Mouse (Mus musculus) stomach, postnatal 0 days (tissue): ENCODE measurements around the gene Ankfy1. TPM values are rescaled to one million over a fixed set of nuclear protein-coding genes. Genes with fewer than 3 reads are reported as not detected.

ENCODE experiments used
- ATAC-seq: fragments of 200-750 bp; cut with Nextera tagmentation; 2 replicates; pipeline ENCODE4 v1.8.0; 2017; ENCODE audit not compliant: low FRiP score, low TSS enrichment
- DNase-seq: peaks from one replicate; pipeline ENCODE4 v3.0.0-alpha.2; 2016; ENCODE audit warnings: low spot score
- H3K27ac ChIP-seq: fragments of 300-500 bp; sonication (generic); replicated peaks from 2 replicates; pipeline ENCODE4 v1.5.1; 2014; ENCODE audit warnings: mild to moderate bottlenecking, control low read depth
- H3K27me3 ChIP-seq: fragments of 300-500 bp; sonication (generic); 2 replicates; pipeline ENCODE4 v1.6.1; 2014; ENCODE audit warnings: low read length; ENCODE audit not compliant: control insufficient read depth, insufficient read depth
- H3K36me3 ChIP-seq: fragments of 300-500 bp; sonication (generic); 2 replicates; pipeline ENCODE4 v1.6.1; 2014; ENCODE audit warnings: low read length, mixed read lengths; ENCODE audit not compliant: control insufficient read depth, insufficient read depth
- H3K4me1 ChIP-seq: fragments of 300-500 bp; sonication (generic); replicated peaks from 2 replicates; pipeline ENCODE4 v1.6.1; 2014; ENCODE audit warnings: antibody characterized with exemption; ENCODE audit not compliant: control insufficient read depth, insufficient read depth
- H3K4me2 ChIP-seq: fragments of 300-500 bp; sonication (generic); replicated peaks from 2 replicates; pipeline ENCODE4 v1.6.1; 2014; ENCODE audit warnings: low read depth, mild to moderate bottlenecking, control low read depth, moderate library complexity
- H3K4me3 ChIP-seq: fragments of 300-500 bp; sonication (generic); 2 replicates; pipeline ENCODE4 v1.5.1; 2014; ENCODE audit warnings: low read depth, low read length, control low read depth
- H3K9ac ChIP-seq: fragments of 300-500 bp; sonication (generic); 2 replicates; pipeline ENCODE4 v1.6.1; 2014; ENCODE audit warnings: mild to moderate bottlenecking, low read length, control low read depth, mixed read lengths
- H3K9me3 ChIP-seq: fragments of 300-500 bp; sonication (generic); 2 replicates; pipeline ENCODE4 v1.6.1; 2016; ENCODE audit warnings: low read length; ENCODE audit not compliant: control insufficient read depth
- CTCF ChIP-seq: IDR thresholded peaks from 2 replicates; pipeline ENCODE4 v1.5.1; 2016; ENCODE audit warnings: antibody characterized with exemption, low read depth, mild to moderate bottlenecking, moderate library complexity
- EP300 ChIP-seq: optimal IDR thresholded peaks from 2 replicates; pipeline ENCODE3; 2016; ENCODE audit warnings: antibody characterized with exemption
- WGBS: fragments of 180-500 bp; shearing (Covaris S2); extraction: QIAGEN DNeasy Blood & Tissue Kit; methylation state at CpG from one replicate; pipeline ENCODE4 v1.1.7; 2014; 5-methylcytosine and 5-hydroxymethylcytosine counted together
- polyA plus RNA-seq: library from polyadenylated mRNA; unstranded; fragments of >200 nt; fragmentation: Nextera tagmentation; extraction: Ambion mirVana; gene quantifications from 2 replicates; pipeline ENCODE4 v1.2.1, GENCODE M21; 2015

Gene Ankfy1
- polyA plus RNA-seq, 1 experiment from 2014 or later = 7.7 TPM

DNA sequence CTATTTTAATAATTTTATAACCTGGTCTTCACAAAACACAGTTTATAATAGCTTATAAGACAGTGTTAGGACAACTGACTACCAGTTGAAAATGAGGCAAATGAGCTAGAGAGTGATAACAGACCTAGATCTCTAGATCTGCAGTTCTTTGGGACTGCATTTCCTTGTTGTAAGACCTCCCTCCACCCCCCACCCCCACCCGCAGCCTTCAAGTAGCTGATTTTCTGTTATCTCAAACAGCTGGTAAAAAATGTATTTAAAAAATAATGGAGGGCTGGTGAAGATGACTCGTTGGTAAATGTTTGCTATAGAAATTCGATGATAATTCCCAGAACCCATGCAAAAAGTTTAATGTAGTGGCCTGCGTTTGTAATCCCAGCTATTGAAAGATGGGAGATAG is 25.2 kb upstream of the Ankfy1 start:
- no peak for ATAC-seq
- no peak overlapping the region for H3K4me3 ChIP-seq
- no peaks in the 10 kb centered on the region for H3K36me3 ChIP-seq
- no peak overlapping the region for H3K27ac ChIP-seq
- no peak for DNase-seq
- no peak overlapping the region for H3K4me2 ChIP-seq
- H3K9ac ChIP-seq = no peak overlapping the region
- no peaks in the 10 kb centered on the region for H3K9me3 ChIP-seq
- H3K4me1 ChIP-seq = no peaks in the 10 kb centered on the region
- H3K27me3 ChIP-seq = no peaks in the 10 kb centered on the region
- WGBS = 83% methylated on average over 4 of the region's 4 CpGs
- TF ChIP-seq EP300 (no peak), CTCF (no peak)

DNA sequence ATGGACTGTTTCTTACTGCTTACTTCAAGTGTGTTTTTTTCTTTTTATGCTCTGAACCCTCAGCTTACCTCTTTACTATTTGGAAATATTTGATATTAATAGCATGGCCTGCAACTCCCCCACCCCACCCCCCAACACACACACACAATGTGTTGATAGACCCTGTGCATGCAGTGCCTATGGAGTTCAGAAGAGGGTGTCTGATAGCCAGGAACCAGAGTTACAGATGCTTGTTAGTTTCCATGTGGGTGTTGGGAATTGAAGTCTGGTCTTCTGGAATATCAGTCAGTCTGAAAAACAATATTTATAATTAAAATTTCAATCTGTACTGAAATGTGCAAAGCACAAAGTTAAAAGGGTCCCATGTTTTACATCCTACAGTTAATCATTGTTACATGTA is 19.2 kb upstream of the Ankfy1 start:
- no peaks in the 10 kb centered on the region for H3K4me1 ChIP-seq
- no peaks in the 10 kb centered on the region for H3K36me3 ChIP-seq
- ATAC-seq (no peak), DNase-seq (no peak)
- no peak overlapping the region for H3K27ac ChIP-seq
- H3K9ac ChIP-seq = no peak overlapping the region
- no peaks in the 10 kb centered on the region for H3K27me3 ChIP-seq
- no peak overlapping the region for H3K4me2 ChIP-seq
- no peak for TF ChIP-seq EP300
- no peak for TF ChIP-seq CTCF
- H3K9me3 ChIP-seq = no peaks in the 10 kb centered on the region
- H3K4me3 ChIP-seq = no peak overlapping the region

DNA sequence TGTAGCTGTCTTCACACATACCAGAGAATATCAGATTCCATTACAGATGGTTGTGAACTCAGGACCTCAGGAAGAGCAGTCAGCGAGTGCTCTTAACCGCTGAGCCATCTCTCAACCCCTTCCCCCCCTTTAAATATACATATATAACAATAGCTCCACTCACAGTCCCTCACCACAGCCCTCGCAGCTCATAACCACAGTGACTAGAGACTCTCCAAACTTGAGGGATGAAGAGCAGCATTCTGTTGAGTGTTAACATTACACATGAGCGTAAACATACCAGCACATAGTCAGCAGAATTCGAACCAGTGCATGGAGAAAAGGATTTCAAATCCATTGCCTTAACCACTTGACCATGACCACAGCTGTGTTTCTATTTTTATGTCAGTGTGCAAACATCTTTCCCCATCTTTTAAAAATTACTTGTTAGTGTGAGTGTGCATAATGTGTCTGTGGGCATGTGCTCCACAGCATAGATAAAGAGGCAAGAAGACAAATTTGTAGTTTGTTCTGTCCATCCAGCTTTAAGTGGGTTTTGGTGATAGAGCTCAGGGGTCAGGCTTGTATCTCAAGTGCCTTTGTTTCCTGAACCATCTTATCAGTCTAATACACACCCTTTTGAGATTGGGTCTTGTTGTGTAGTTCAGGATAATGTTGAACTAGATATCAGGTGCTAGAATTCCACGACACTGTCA is 18.4 kb upstream of the Ankfy1 start:
- Histone ChIP-seq H3K9me3 (no peaks in the 10 kb centered on the region), H3K4me2 (no peak overlapping the region), H3K4me3 (no peak overlapping the region), H3K27ac (no peak overlapping the region), H3K4me1 (no peaks in the 10 kb centered on the region), H3K9ac (no peak overlapping the region), H3K27me3 (no peaks in the 10 kb centered on the region), H3K36me3 (no peaks in the 10 kb centered on the region)
- 67% methylated on average over 6 of the region's 6 CpGs for WGBS
- ATAC-seq (no peak), DNase-seq (no peak)
- TF ChIP-seq CTCF (no peak), EP300 (no peak)

DNA sequence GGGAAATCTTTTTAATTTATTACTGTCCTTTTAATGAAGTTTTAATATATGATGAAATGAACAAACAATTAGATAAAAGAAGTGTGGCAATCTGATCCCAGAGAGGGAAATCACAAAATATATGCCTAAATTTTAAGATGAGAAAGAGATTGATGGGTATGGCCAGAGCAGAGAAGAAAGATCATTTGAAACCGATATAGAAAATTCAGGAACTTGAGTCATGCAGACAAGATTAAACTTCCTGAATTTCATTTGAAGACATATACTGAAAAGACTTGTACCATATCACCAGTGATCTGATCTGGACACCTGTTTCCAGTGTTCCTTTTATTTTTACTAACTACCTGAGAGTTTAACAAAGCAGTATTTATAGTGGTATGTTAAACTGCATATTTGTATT is 17.4 kb upstream of the Ankfy1 start:
- Histone ChIP-seq H3K4me2 (no peak overlapping the region), H3K27ac (no peak overlapping the region), H3K9me3 (no peaks in the 10 kb centered on the region), H3K4me3 (no peak overlapping the region), H3K27me3 (no peaks in the 10 kb centered on the region), H3K9ac (no peak overlapping the region), H3K36me3 (no peaks in the 10 kb centered on the region), H3K4me1 (no peaks in the 10 kb centered on the region)
- TF ChIP-seq EP300 = no peak
- TF ChIP-seq CTCF = no peak
- 72% methylated on average over 1 of the region's 1 CpGs for WGBS
- ATAC-seq (no peak), DNase-seq (no peak)

DNA sequence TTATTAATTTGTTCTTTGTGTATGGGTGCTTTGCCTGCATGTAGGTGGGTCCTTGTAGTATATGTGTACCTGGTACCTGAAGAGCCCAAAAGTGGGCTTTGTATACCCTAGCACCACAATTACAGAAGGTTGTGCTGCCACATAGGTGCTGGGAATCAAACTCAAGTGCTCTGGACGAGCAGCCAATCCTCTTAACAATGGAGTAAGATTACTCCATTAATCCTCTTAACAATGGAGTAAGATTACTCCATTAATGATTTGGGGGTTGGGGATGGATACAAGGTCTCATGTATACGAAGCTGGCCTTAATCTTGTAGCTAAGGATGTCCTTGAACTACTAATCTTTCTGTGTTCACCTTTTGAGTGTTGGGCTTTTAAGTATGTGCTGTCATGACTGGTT is 14.5 kb upstream of the Ankfy1 start:
- no peak for TF ChIP-seq CTCF
- TF ChIP-seq EP300 = no peak
- ATAC-seq (no peak), DNase-seq (no peak)
- Histone ChIP-seq H3K4me1 (no peaks in the 10 kb centered on the region), H3K4me3 (no peak overlapping the region), H3K9ac (no peak overlapping the region), H3K27me3 (no peaks in the 10 kb centered on the region), H3K27ac (no peak overlapping the region), H3K9me3 (no peaks in the 10 kb centered on the region), H3K36me3 (no peaks in the 10 kb centered on the region), H3K4me2 (no peak overlapping the region)
- 64% methylated on average over 2 of the region's 2 CpGs for WGBS

DNA sequence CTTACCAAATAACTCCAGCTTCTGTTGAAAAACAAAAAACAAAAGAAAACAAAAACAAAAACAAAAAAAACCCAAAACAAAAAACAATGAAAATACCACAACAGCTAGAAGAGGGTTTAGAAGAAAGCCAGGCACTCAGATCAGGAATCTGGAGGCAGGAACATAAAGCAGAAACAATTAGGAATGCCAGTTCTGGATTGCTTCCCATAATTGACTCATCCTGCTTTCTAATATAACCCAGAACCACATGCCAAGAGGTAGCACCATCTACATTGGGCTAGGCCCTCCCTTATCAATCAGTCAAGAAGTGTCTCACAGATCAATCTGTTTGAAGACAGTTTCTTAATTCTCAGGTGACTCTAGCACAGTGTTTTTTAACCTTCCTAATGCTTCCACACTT is 9.1 kb upstream of the Ankfy1 start:
- no peaks in the 10 kb centered on the region for H3K27me3 ChIP-seq
- H3K4me1 ChIP-seq = no peaks in the 10 kb centered on the region
- H3K27ac ChIP-seq = no peak overlapping the region
- H3K4me3 ChIP-seq = no peak overlapping the region
- DNase-seq = no peak
- no peaks in the 10 kb centered on the region; the same call in 1 of the 2 replicates for H3K36me3 ChIP-seq
- TF ChIP-seq EP300 (no peak), CTCF (no peak)
- ATAC-seq = no peak
- no peak overlapping the region for H3K4me2 ChIP-seq
- no peak overlapping the region for H3K9ac ChIP-seq
- H3K9me3 ChIP-seq = no peaks in the 10 kb centered on the region
